Mouse (Mus musculus): ENCODE measurements at regions not wholly inside any gene's neighbourhood (a gene's known extent, or its start where the extent isn't known, plus 50 kb on each side); places are given as distances from the start of the nearest gene placed in this dataset.

- peaks cover 5% of the 10 kb centered on the region for H3K27me3 ChIP-seq
- ChIA-PET CTCF (no interaction called here), POLR2A (no interaction called here)
- ATAC-seq, result no peak
- TF ChIP-seq CTCF (IDR thresholded peaks at IDR 0.05), result no peak
- DNase-seq (ENCODE audit: low read depth, low spot score), result no peak
- in situ Hi-C loops (cut with MboI; ENCODE audit: low pct_unique_long_range_greater_than_20kb), result no loop called here
Observed at GRCm38 (mm10) chr8:30915601-30916171, 2512.8 kb upstream of the 5930422O12Rik start.

GRCm38 (mm10) chr8:30916184-30916751 is 2512.2 kb upstream of the 5930422O12Rik start:
- ChIA-PET POLR2A (no interaction called here), CTCF (no interaction called here)
- DNase-seq (ENCODE audit: low read depth, low spot score) (no peak), ATAC-seq (no peak)
- peaks cover 5% of the 10 kb centered on the region for H3K27me3 ChIP-seq
- in situ Hi-C loops (cut with MboI; ENCODE audit: low pct_unique_long_range_greater_than_20kb), result no loop called here
- no peak for TF ChIP-seq CTCF (IDR thresholded peaks at IDR 0.05)

GRCm38 (mm10) chr8:30921451-30921850 is 2507.1 kb upstream of the 5930422O12Rik start:
- POLR2A ChIA-PET, result interaction anchor here (0.6 kb wide), 1 partner anchor 1454 kb away, joined by 5 read pairs; no protein-coding TSS in a partner anchor
- DNase-seq (ENCODE audit: low read depth, low spot score), result no peak
- CTCF ChIA-PET, result no interaction called here
- ATAC-seq, result no peak
- no peak for TF ChIP-seq CTCF (IDR thresholded peaks at IDR 0.05)
- in situ Hi-C loops (cut with MboI; ENCODE audit: low pct_unique_long_range_greater_than_20kb), result no loop called here
- peaks cover 10% of the 10 kb centered on the region for H3K27me3 ChIP-seq

- CTCF ChIA-PET, result interaction anchor here (0.9 to 2.4 kb wide), 3 partner anchors 10 to 24 kb away, joined by 3 to 8 read pairs (median 4); no protein-coding TSS in a partner anchor
Observed at GRCm38 (mm10) chr8:30923301-30924159, 2505.0 kb upstream of the 5930422O12Rik start.

GRCm38 (mm10) chr8:30924160-30924534 is 2504.4 kb upstream of the 5930422O12Rik start:
- DNase-seq (ENCODE audit: low read depth, low spot score), result no peak
- ChIA-PET POLR2A (no interaction called here), CTCF (interaction anchor here (0.9 to 2.4 kb wide), 3 partner anchors 9 to 25 kb away, joined by 3 to 8 read pairs (median 4); no protein-coding TSS in a partner anchor)
- TF ChIP-seq CTCF (IDR thresholded peaks at IDR 0.05), result no peak
- H3K27me3 ChIP-seq, result peaks cover 10% of the 10 kb centered on the region
- in situ Hi-C loops (cut with MboI; ENCODE audit: low pct_unique_long_range_greater_than_20kb), result no loop called here
- ATAC-seq, result no peak

More at GRCm38 (mm10) chr8:30923301-30924159, 2505.0 kb upstream of the 5930422O12Rik start:
- peak; percentile 74 for ATAC-seq
- POLR2A ChIA-PET, result no interaction called here
- in situ Hi-C loops (cut with MboI; ENCODE audit: low pct_unique_long_range_greater_than_20kb), result no loop called here
- peak; percentile 79 for TF ChIP-seq CTCF (IDR thresholded peaks at IDR 0.05)
- no peak for DNase-seq (ENCODE audit: low read depth, low spot score)
- H3K27me3 ChIP-seq, result peaks cover 10% of the 10 kb centered on the region

- ChIA-PET CTCF (interaction anchor here (0.9 to 2.4 kb wide), 3 partner anchors 9 to 26 kb away, joined by 3 to 8 read pairs (median 4); no protein-coding TSS in a partner anchor), POLR2A (no interaction called here)
- ATAC-seq (no peak), DNase-seq (ENCODE audit: low read depth, low spot score) (no peak)
- in situ Hi-C loops (cut with MboI; ENCODE audit: low pct_unique_long_range_greater_than_20kb), result no loop called here
- no peak for TF ChIP-seq CTCF (IDR thresholded peaks at IDR 0.05)
- H3K27me3 ChIP-seq, result peaks cover 10% of the 10 kb centered on the region
Observed at GRCm38 (mm10) chr8:30924656-30925055, 2503.9 kb upstream of the 5930422O12Rik start.

GRCm38 (mm10) chr8:30937449-30938075 is 2490.9 kb upstream of the 5930422O12Rik start:
- ChIA-PET POLR2A (no interaction called here), CTCF (no interaction called here)
- TF ChIP-seq CTCF (IDR thresholded peaks at IDR 0.05), result no peak
- no peaks in the 10 kb centered on the region for H3K27me3 ChIP-seq
- ATAC-seq, result no peak
- DNase-seq (ENCODE audit: low read depth, low spot score), result no peak
- in situ Hi-C loops (cut with MboI; ENCODE audit: low pct_unique_long_range_greater_than_20kb), result no loop called here

GRCm38 (mm10) chr8:30940901-30941300 is 2487.6 kb upstream of the 5930422O12Rik start:
- ChIA-PET POLR2A (no interaction called here), CTCF (no interaction called here)
- in situ Hi-C loops (cut with MboI; ENCODE audit: low pct_unique_long_range_greater_than_20kb), result no loop called here
- no peak for DNase-seq (ENCODE audit: low read depth, low spot score)
- no peaks in the 10 kb centered on the region for H3K27me3 ChIP-seq
- no peak for TF ChIP-seq CTCF (IDR thresholded peaks at IDR 0.05)
- ATAC-seq, result no peak

GRCm38 (mm10) chr8:30941511-30942175 is 2486.9 kb upstream of the 5930422O12Rik start:
- TF ChIP-seq CTCF (IDR thresholded peaks at IDR 0.05), result no peak
- ATAC-seq (no peak), DNase-seq (ENCODE audit: low read depth, low spot score) (no peak)
- ChIA-PET CTCF (no interaction called here), POLR2A (no interaction called here)
- in situ Hi-C loops (cut with MboI; ENCODE audit: low pct_unique_long_range_greater_than_20kb), result no loop called here
- H3K27me3 ChIP-seq, result peaks cover 2% of the 10 kb centered on the region
